Mouse (Mus musculus) thymus, adult 2 months (tissue): ENCODE results near the gene Eif3c.

Experiments used
- CTCF ChIP-seq: fragments of 200-500 bp; IDR thresholded peaks from 2 replicates; pipeline ENCODE4 v1.5.1; 2012; ENCODE audit warnings: mild to moderate bottlenecking, control low read depth, low read length, moderate library complexity, borderline replicate concordance; ENCODE audit not compliant: control insufficient read depth, poor library complexity, insufficient read depth; ENCODE audit errors: extremely low read depth
- POLR2A ChIP-seq: fragments of 200-500 bp; IDR thresholded peaks from 2 replicates; pipeline ENCODE4 v1.6.1; 2012; ENCODE audit warnings: mild to moderate bottlenecking, low read length, control low read depth, moderate library complexity; ENCODE audit not compliant: control insufficient read depth, poor library complexity, insufficient read depth; ENCODE audit errors: extremely low read depth

- TF ChIP-seq POLR2A, result no peak
- TF ChIP-seq CTCF, result no peak
Measured at GRCm38 (mm10) chr7:126519513-126519912, 46.7 kb downstream of the Eif3c start.
